Mouse (Mus musculus) ovary, postnatal 14 days (tissue): ENCODE measurements at regions not wholly inside any gene's neighbourhood (a gene's known extent, or its start where the extent isn't known, plus 50 kb on each side); places are given as distances from the start of the nearest gene placed in this dataset.
"Not testable (repeated sequence)": the region's sequence is repeated elsewhere in the genome, so short reads cannot be mapped to it uniquely, and the experiment has no call there.

Experiments used
- DNase-seq: peaks from one replicate; pipeline ENCODE4 v3.0.0; 2022; ENCODE audit warnings: low spot score

GRCm38 (mm10) chr10:53482919-53483318, 103.2 kb upstream of the Cep85l start:
- no peak for DNase-seq

GRCm38 (mm10) chr10:53470200-53470599, 90.5 kb upstream of the Cep85l start:
- DNase-seq = no peak

- DNase-seq = no peak
Measured at GRCm38 (mm10) chr10:53469611-53470010, 89.9 kb upstream of the Cep85l start.

- DNase-seq = no peak
Measured at GRCm38 (mm10) chr10:53468293-53468545, 88.5 kb upstream of the Cep85l start.

GRCm38 (mm10) chr10:53467472-53468292, 87.9 kb upstream of the Cep85l start:
- no peak for DNase-seq

GRCm38 (mm10) chr10:53466851-53467250, 87.1 kb upstream of the Cep85l start:
- DNase-seq = peak; percentile 21

GRCm38 (mm10) chr10:53466261-53466660, 86.5 kb upstream of the Cep85l start:
- no peak for DNase-seq

GRCm38 (mm10) chr10:53464581-53464980, 84.8 kb upstream of the Cep85l start:
- DNase-seq = no peak

GRCm38 (mm10) chr10:53464006-53464405, 84.3 kb upstream of the Cep85l start:
- no peak for DNase-seq

- DNase-seq = no peak
Measured at GRCm38 (mm10) chr10:53463471-53463870, 83.7 kb upstream of the Cep85l start.

GRCm38 (mm10) chr10:53462449-53463308, 82.9 kb upstream of the Cep85l start:
- no peak for DNase-seq

- DNase-seq = no peak
Measured at GRCm38 (mm10) chr10:53461070-53461781, 81.5 kb upstream of the Cep85l start.

GRCm38 (mm10) chr10:53459706-53460105, 80.0 kb upstream of the Cep85l start:
- DNase-seq = not testable (repeated sequence)

GRCm38 (mm10) chr10:53456027-53456713, 76.4 kb upstream of the Cep85l start:
- DNase-seq = no peak

GRCm38 (mm10) chr10:53444789-53445188, 65.0 kb upstream of the Cep85l start:
- no peak for DNase-seq

- no peak for DNase-seq
Measured at GRCm38 (mm10) chr10:53443443-53443842, 63.7 kb upstream of the Cep85l start.

GRCm38 (mm10) chr10:53442912-53443311, 63.2 kb upstream of the Cep85l start:
- no peak for DNase-seq

- DNase-seq = no peak
Measured at GRCm38 (mm10) chr10:53440251-53440650, 60.5 kb upstream of the Cep85l start.

- DNase-seq = no peak
Measured at GRCm38 (mm10) chr10:53438388-53438787, 58.6 kb upstream of the Cep85l start.

- no peak for DNase-seq
Measured at GRCm38 (mm10) chr10:53437724-53438123, 58.0 kb upstream of the Cep85l start.

- DNase-seq = no peak
Measured at GRCm38 (mm10) chr10:53436023-53436475, 56.3 kb upstream of the Cep85l start.
